Mouse (Mus musculus) intestine, embryonic 15.5 days (tissue): ENCODE measurements around the gene Erp27. TPM values are rescaled to one million over a fixed set of nuclear protein-coding genes. Genes with fewer than 3 reads are reported as not detected.
A peak's percentile ranks its signal among the peaks of the same experiment; 100 is the strongest.
"Not testable (repeated sequence)": the region's sequence is repeated elsewhere in the genome, so short reads cannot be mapped to it uniquely, and the experiment has no call there.

Experiments
- ATAC-seq: fragments of 200-750 bp; cut with Nextera tagmentation; 2 replicates; pipeline ENCODE4 v1.8.0; 2017; ENCODE audit warnings: moderate TSS enrichment, moderate library complexity
- H3K27ac ChIP-seq: fragments of 300-500 bp; sonication (generic); 2 replicates; pipeline ENCODE4 v1.5.1; 2015; ENCODE audit warnings: mild to moderate bottlenecking, inconsistent platforms
- H3K27me3 ChIP-seq: fragments of 300-500 bp; sonication (generic); replicated peaks from 2 replicates; pipeline ENCODE4 v1.6.1; 2015; ENCODE audit warnings: inconsistent platforms
- H3K36me3 ChIP-seq: fragments of 300-500 bp; sonication (generic); 2 replicates; pipeline ENCODE4 v1.6.1; 2015; ENCODE audit warnings: inconsistent platforms
- H3K4me1 ChIP-seq: fragments of 300-500 bp; sonication (generic); replicated peaks from 2 replicates; pipeline ENCODE4 v1.6.1; 2015; ENCODE audit warnings: inconsistent platforms
- H3K4me2 ChIP-seq: fragments of 300-500 bp; sonication (generic); replicated peaks from 2 replicates; pipeline ENCODE4 v1.6.1; 2015; ENCODE audit warnings: mild to moderate bottlenecking, inconsistent platforms
- H3K4me3 ChIP-seq: fragments of 300-500 bp; sonication (generic); replicated peaks from 2 replicates; pipeline ENCODE4 v1.5.1; 2015; ENCODE audit warnings: inconsistent platforms
- H3K9ac ChIP-seq: fragments of 300-500 bp; sonication (generic); 2 replicates; pipeline ENCODE4 v1.6.1; 2015; ENCODE audit warnings: inconsistent platforms
- H3K9me3 ChIP-seq: fragments of 300-500 bp; sonication (generic); 2 replicates; pipeline ENCODE4 v1.6.1; 2016; ENCODE audit warnings: inconsistent platforms
- WGBS: fragments of 180-500 bp; shearing (Covaris S2); methylation state at CpG from one replicate; pipeline ENCODE4 v1.1.7; 2015; 5-methylcytosine and 5-hydroxymethylcytosine counted together
- polyA plus RNA-seq: library from polyadenylated mRNA; unstranded; fragments of >200 nt; fragmentation: Nextera tagmentation; extraction: Ambion mirVana; gene quantifications from 2 replicates; pipeline ENCODE4 v1.2.1, GENCODE M21; 2015

Erp27 gene
- 14.6 and 37.0 TPM in 2 replicates for polyA plus RNA-seq

DNA sequence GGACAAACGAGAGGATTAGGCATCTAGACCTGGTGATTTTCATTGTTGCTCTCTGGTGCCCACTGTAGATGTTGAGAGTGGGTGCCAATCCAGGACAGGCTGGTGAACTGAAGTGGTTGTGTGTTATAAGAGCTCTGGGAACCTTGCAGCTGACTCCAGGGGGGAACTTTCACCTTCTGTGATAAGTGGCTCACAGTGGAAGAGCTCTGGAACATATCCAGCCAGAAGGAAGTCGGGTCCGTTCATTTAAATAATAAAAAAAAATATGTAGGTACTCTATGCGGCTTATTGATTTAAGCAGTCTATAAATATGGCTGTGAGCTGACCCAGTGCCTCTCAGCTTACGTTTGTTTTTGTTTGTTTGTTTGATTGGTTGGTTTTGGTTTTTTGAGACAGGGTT, at the start of gene Erp27:
Gene Erp27 (minus strand): TSS at position 101 of the 400 bp plus-strand sequence.
- Histone ChIP-seq H3K4me2 (no peak within 1 kb of the TSS), H3K9ac (no peak within 1 kb of the TSS), H3K27me3 (no peaks in the 10 kb centered on the region), H3K9me3 (no peaks in the 10 kb centered on the region), H3K4me3 (no peak within 1 kb of the TSS), H3K27ac (no peak within 1 kb of the TSS), H3K36me3 (no peaks in the 10 kb centered on the region), H3K4me1 (no peaks in the 10 kb centered on the region)
- WGBS, result 47% methylated on average over 5 of the region's 5 CpGs
- 0 out of 2 replicates have a peak, but pooled peaks have one; percentile 19 for ATAC-seq

DNA sequence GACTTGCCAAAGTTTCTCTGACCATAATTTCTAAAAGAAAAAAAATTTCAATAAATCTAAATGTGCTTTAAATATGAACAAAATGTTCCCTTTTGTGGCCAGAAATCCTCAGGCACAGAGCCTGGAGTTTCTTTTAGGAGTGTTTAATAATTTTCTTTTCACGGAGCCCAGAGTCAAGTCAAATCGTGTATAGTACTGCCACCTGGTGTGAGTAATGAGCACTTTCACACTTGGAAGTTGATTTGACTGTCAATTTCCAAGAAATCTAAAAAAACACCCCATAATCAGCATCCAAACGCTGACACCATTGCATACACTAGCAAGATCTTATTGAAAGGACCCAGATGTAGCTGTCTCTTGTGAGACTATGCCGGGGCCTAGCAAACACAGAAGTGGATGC, 46.9 kb upstream of the Erp27 start:
- not testable (repeated sequence) for H3K27me3 ChIP-seq, H3K9ac ChIP-seq, H3K4me2 ChIP-seq, H3K9me3 ChIP-seq, H3K4me3 ChIP-seq, H3K27ac ChIP-seq, H3K4me1 ChIP-seq, H3K36me3 ChIP-seq
- 29% methylated on average over 4 of the region's 4 CpGs for WGBS
- ATAC-seq, result peak; percentile 68; the same call in 1 of the 2 replicates

GRCm38 (mm10) chr6:136967466-136967865, 45.5 kb upstream of the Erp27 start:
- ATAC-seq, result no peak

GRCm38 (mm10) chr6:136965912-136966311, 43.9 kb upstream of the Erp27 start:
- Histone ChIP-seq H3K4me3 (no peak overlapping the region), H3K27ac (no peak overlapping the region), H3K9ac (no peak overlapping the region), H3K9me3 (no peaks in the 10 kb centered on the region), H3K36me3 (no peaks in the 10 kb centered on the region), H3K27me3 (no peaks in the 10 kb centered on the region), H3K4me2 (no peak overlapping the region), H3K4me1 (no peaks in the 10 kb centered on the region)
- WGBS, result 69% methylated on average over 10 of the region's 10 CpGs
- no peak for ATAC-seq

More at GRCm38 (mm10) chr6:136967466-136967865, 45.5 kb upstream of the Erp27 start:
- H3K27ac ChIP-seq, result no peak overlapping the region
- no peak overlapping the region for H3K9ac ChIP-seq
- WGBS, result 71% methylated on average over 4 of the region's 4 CpGs
- H3K4me2 ChIP-seq, result no peak overlapping the region
- H3K27me3 ChIP-seq, result no peaks in the 10 kb centered on the region
- no peaks in the 10 kb centered on the region for H3K36me3 ChIP-seq
- no peaks in the 10 kb centered on the region for H3K4me1 ChIP-seq
- H3K9me3 ChIP-seq, result no peaks in the 10 kb centered on the region
- H3K4me3 ChIP-seq, result no peak overlapping the region

GRCm38 (mm10) chr6:136964609-136965510, 42.9 kb upstream of the Erp27 start:
- Histone ChIP-seq H3K4me1 (no peaks in the 10 kb centered on the region), H3K27me3 (no peaks in the 10 kb centered on the region), H3K27ac (no peak overlapping the region), H3K4me2 (no peak overlapping the region), H3K4me3 (no peak overlapping the region), H3K9me3 (no peaks in the 10 kb centered on the region), H3K9ac (no peak overlapping the region), H3K36me3 (no peaks in the 10 kb centered on the region)
- WGBS, result 62% methylated on average over 13 of the region's 13 CpGs
- no peak for ATAC-seq

DNA sequence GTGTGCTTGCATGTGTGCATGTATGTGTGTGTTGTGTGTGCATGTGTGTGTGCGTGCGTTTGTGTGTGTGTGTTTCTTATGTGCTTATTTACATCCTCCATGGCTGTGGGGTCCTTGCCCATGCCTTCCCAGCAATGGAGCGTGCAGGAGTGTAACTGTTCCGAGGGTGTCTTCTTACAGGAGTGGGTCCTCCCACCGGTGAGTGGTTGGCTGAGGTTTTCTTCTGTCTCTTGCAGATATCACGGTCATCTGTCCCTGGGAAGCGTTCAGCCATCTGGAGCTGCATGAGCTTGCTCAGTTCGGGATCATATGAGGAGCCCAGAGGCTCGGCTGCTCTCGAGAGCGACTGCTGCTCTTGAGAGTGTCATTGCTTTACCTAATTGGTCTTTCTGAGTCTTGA, 41.0 kb upstream of the Erp27 start:
- peaks cover 2% of the 10 kb centered on the region; the same call in 1 of the 2 replicates for H3K4me1 ChIP-seq
- no peaks in the 10 kb centered on the region for H3K27me3 ChIP-seq
- WGBS, result 66% methylated on average over 11 of the region's 11 CpGs
- no peaks in the 10 kb centered on the region for H3K9me3 ChIP-seq
- no peak overlapping the region for H3K4me3 ChIP-seq
- no peak overlapping the region for H3K9ac ChIP-seq
- no peak overlapping the region for H3K4me2 ChIP-seq
- no peaks in the 10 kb centered on the region for H3K36me3 ChIP-seq
- no peak overlapping the region for H3K27ac ChIP-seq
- ATAC-seq, result no peak

DNA sequence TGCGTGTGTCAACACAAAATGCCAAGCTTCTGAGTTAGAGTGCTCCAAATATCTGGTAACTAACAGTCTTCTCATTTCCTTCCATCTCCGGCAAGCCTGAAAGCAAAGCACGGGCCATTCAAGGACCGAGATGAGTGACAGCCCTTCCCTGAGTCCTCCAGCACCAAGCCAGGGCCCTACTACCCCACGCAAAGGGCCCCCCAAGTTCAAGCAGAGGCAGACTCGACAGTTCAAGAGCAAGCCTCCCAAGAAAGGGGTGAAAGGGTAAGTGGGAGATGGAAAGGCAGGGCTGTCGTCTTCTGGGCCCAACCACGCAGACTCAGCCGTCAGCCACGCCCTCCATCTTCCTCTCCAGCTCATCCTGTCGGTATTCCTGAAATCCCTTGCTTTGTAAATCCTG, 37.2 kb upstream of the Erp27 start:
- Histone ChIP-seq H3K36me3 (no peaks in the 10 kb centered on the region), H3K9ac (no peak overlapping the region), H3K4me3 (no peak overlapping the region), H3K27me3 (no peaks in the 10 kb centered on the region), H3K9me3 (no peaks in the 10 kb centered on the region), H3K4me1 (peaks cover 2% of the 10 kb centered on the region; the same call in 1 of the 2 replicates), H3K4me2 (no peak overlapping the region), H3K27ac (no peak overlapping the region)
- 60% methylated on average over 11 of the region's 11 CpGs for WGBS
- no peak for ATAC-seq

DNA sequence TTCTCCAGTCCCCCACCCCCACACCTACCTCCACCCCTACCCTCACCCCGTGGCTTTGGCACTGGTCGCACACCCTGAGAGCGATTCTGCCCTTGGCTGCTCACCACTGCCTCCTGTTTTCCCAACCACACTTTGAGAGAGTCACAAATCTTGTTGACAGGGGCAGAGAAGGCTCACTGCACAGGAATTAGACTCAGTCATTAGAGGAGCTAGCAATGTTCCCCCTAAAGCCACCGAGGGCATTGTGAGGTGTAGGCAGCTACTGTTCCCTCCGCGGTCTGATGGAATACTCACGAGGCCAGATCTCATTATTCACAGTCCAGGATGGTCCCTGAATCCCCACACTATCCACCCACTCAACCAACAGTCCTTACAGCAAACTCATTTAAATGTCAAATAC, 35.1 kb upstream of the Erp27 start:
- Histone ChIP-seq H3K36me3 (no peaks in the 10 kb centered on the region), H3K4me3 (no peak overlapping the region), H3K27ac (no peak overlapping the region), H3K9ac (no peak overlapping the region), H3K27me3 (no peaks in the 10 kb centered on the region), H3K4me2 (no peak overlapping the region), H3K4me1 (peaks cover 2% of the 10 kb centered on the region; the same call in 1 of the 2 replicates), H3K9me3 (no peaks in the 10 kb centered on the region)
- WGBS, result 62% methylated on average over 7 of the region's 7 CpGs
- no peak for ATAC-seq

GRCm38 (mm10) chr6:136955240-136955639, 33.3 kb upstream of the Erp27 start:
- ATAC-seq, result no peak
- Histone ChIP-seq H3K27me3 (no peaks in the 10 kb centered on the region), H3K9ac (no peak overlapping the region), H3K4me2 (no peak overlapping the region), H3K27ac (no peak overlapping the region), H3K4me1 (peaks cover 2% of the 10 kb centered on the region; the same call in 1 of the 2 replicates), H3K36me3 (no peaks in the 10 kb centered on the region), H3K9me3 (no peaks in the 10 kb centered on the region), H3K4me3 (no peak overlapping the region)
- WGBS, result 81% methylated on average over 3 of the region's 3 CpGs

GRCm38 (mm10) chr6:136954715-136955114, 32.7 kb upstream of the Erp27 start:
- H3K36me3 ChIP-seq, result no peaks in the 10 kb centered on the region
- no peaks in the 10 kb centered on the region for H3K9me3 ChIP-seq
- no peaks in the 10 kb centered on the region for H3K27me3 ChIP-seq
- no peak overlapping the region for H3K4me2 ChIP-seq
- ATAC-seq, result no peak
- H3K4me1 ChIP-seq, result peaks cover 2% of the 10 kb centered on the region; the same call in 1 of the 2 replicates
- H3K27ac ChIP-seq, result no peak overlapping the region
- WGBS, result 80% methylated on average over 8 of the region's 8 CpGs
- H3K9ac ChIP-seq, result no peak overlapping the region
- H3K4me3 ChIP-seq, result no peak overlapping the region

DNA sequence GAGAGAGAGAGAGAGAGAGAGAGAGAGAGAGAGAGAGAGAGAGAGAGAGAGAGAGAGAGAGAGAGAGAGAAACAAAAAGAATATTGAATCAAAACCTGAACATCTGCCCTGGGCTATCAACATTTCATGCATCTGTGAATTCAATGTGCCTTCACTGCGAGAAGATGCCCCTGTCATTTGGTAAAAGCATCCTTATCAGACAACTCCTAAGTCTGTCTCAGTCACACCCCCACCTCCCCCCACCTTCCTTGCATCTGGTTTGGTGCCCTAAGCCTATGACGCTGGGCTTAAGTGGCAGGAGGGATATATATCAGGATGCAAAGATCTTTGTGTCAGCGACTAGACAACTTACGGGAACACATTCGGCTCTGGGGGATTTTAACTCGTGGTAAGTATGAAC, 32.2 kb upstream of the Erp27 start:
- Histone ChIP-seq H3K36me3 (no peaks in the 10 kb centered on the region), H3K27me3 (no peaks in the 10 kb centered on the region), H3K9me3 (no peaks in the 10 kb centered on the region), H3K27ac (no peak overlapping the region), H3K9ac (no peak overlapping the region), H3K4me3 (no peak overlapping the region), H3K4me2 (no peak overlapping the region), H3K4me1 (0 out of 2 replicates have a peak, but pooled peaks cover 2% of the 10 kb centered on the region)
- 75% methylated on average over 6 of the region's 6 CpGs for WGBS
- ATAC-seq, result no peak

DNA sequence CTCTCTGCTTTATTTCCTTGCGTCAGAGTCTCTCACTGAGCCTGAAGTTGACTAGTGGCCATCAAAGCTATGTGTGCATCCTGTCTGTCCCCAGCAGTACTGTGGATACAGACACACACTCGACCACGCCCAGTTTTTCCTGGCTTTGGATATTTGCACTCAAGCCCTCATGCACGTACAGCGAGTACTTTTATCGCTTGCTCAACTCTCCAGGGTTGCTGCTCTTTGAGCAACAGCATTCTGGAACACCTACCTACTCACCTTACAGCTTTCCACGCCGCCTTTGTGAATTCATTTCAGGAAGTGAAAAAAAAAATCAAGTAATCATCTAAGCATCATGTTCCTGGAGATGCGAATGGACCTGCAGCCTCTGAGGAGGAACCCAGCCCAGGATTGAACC, 30.9 kb upstream of the Erp27 start:
- no peaks in the 10 kb centered on the region for H3K27me3 ChIP-seq
- H3K4me3 ChIP-seq, result no peak overlapping the region
- ATAC-seq, result no peak
- H3K36me3 ChIP-seq, result no peaks in the 10 kb centered on the region
- no peak overlapping the region for H3K9ac ChIP-seq
- no peak overlapping the region for H3K27ac ChIP-seq
- no peaks in the 10 kb centered on the region for H3K9me3 ChIP-seq
- H3K4me1 ChIP-seq, result no peaks in the 10 kb centered on the region
- 86% methylated on average over 9 of the region's 9 CpGs for WGBS
- no peak overlapping the region for H3K4me2 ChIP-seq

DNA sequence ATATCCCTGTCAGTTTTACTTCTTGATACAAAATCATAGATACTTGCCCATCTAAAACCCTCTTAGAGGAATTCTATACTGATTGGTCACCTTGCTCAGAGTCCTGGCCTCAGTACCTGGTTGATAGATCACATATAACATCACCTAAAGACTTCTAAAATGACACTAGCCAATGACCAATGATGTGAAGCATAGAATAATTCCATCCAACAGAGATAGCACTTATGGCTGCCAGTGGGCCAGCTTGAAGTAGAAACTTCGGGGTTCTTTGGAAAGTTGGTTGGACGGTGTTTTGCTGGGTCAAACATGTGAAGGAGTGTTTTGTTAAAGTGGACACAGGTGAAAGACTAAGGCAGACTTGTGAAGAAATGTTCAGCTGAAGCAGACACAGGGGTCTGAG, 28.2 kb upstream of the Erp27 start:
- Histone ChIP-seq H3K27ac (no peak overlapping the region), H3K36me3 (no peaks in the 10 kb centered on the region), H3K9ac (no peak overlapping the region), H3K9me3 (no peaks in the 10 kb centered on the region), H3K4me2 (no peak overlapping the region), H3K27me3 (no peaks in the 10 kb centered on the region), H3K4me1 (no peaks in the 10 kb centered on the region), H3K4me3 (no peak overlapping the region)
- WGBS, result 93% methylated on average over 2 of the region's 2 CpGs
- ATAC-seq, result no peak
